Mouse (Mus musculus) heart, postnatal 14 days (tissue): ENCODE data around the gene Anp32e. TPM values are rescaled to one million over a fixed set of nuclear protein-coding genes. Genes with fewer than 3 reads are reported as not detected.
A peak's percentile ranks its signal among the peaks of the same experiment; 100 is the strongest.
"Not testable (repeated sequence)": the region's sequence is repeated elsewhere in the genome, so short reads cannot be mapped to it uniquely, and the experiment has no call there.

Experiments used
- DNase-seq, 2 experiments: peaks; one replicate each; pipeline ENCODE4 v3.0.0; 2021 to 2022
- intact Hi-C: fragments of 180-260 bp; cut with DNase I; formaldehyde crosslinking; loops from one replicate; pipeline ENCODE4 v1.15.1; 2025
- total RNA-seq, 2 experiments: library from RNA; stranded (reverse); gene quantifications; 2 replicates each; pipeline ENCODE4 v1.2.3; 2021

The Anp32e gene
- total RNA-seq, 2 experiments from 2014 or later, result 72.7 to 86.1 TPM

DNA sequence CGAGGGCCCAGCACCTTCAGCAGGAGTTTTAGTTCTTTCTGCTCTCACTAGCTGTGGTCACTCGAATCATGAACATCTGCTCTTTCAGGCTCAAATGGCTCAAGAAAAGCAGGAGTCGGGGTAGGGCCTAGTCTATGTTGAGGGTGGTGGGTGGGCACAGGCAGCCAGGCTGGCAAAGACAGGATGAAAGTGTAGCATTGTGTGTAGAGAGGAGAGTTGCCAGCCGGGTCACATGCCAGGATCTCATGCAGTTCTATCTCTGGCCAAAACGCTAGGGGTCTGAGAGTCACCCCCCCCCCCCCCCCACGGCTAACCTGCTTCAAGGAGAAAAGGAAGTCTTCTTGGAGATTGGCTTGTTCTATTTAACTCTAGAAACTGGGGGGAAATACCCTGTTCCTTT, 26.4 kb upstream of the Anp32e start:
- DNase-seq, result no peak
- intact Hi-C loops, result no loop called here

DNA sequence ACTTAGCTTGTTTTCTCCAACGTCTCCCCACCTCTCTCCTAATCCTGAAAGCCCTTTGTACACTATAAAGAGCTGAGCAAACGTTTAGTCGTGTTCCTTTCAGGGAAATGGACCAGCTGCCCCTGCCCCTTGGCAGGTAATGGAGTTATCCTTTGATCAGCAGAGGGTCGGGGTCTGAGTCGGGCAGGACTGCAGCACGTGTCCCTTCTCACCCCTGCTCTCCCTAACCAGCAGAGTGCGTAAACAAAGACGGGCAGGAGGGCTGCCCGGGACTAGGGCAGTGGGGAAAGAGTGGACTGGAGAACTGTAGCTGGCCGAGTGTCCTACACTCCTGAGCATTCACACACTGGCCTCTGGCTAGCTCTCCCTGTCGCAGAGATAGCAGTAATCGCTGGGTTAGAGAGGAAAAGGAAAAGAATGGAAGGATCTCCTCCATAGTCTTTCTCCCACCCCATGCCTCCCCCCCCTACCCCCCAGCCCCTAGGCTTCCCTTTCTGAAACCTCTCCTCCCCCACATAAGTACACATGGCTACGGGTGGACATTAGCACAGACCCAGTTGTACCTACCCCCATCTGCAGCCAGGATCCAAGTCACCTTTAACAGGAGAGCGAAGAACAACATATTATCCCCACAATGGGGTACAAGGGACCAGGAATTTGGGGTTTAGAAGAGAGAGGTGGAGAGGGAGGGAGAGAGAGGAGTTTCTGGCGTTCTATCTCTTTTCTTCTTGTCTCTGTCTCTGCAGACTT, 25.1 kb upstream of the Anp32e start:
- intact Hi-C loops, result no loop called here
- DNase-seq, result no peak

DNA sequence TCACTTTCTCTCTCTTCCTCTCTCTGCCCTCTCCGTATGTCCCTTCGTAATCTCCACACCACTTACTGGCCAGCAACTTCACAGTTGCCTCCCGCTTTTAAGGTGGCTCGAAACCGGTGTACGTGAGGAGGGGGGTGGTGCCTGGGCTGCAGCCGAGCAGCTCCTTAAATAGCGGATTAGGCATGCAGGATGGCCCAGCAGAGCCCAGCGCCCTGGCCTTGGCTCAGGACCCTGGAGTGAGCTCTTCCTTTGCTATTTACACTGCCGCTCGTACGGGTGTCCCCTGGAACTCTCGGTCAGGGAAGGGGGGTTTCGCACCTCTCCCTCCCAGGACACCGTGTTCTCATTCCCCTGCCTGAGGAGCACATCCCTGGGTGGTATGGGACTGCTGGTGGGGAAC, 24.5 kb upstream of the Anp32e start, which contains the start of gene Car14:
Car14 (minus strand) TSS at position 124 of the 400 bp plus-strand sequence.
- intact Hi-C loops, result no loop called here
- peak; percentile 54 to 61 for DNase-seq

DNA sequence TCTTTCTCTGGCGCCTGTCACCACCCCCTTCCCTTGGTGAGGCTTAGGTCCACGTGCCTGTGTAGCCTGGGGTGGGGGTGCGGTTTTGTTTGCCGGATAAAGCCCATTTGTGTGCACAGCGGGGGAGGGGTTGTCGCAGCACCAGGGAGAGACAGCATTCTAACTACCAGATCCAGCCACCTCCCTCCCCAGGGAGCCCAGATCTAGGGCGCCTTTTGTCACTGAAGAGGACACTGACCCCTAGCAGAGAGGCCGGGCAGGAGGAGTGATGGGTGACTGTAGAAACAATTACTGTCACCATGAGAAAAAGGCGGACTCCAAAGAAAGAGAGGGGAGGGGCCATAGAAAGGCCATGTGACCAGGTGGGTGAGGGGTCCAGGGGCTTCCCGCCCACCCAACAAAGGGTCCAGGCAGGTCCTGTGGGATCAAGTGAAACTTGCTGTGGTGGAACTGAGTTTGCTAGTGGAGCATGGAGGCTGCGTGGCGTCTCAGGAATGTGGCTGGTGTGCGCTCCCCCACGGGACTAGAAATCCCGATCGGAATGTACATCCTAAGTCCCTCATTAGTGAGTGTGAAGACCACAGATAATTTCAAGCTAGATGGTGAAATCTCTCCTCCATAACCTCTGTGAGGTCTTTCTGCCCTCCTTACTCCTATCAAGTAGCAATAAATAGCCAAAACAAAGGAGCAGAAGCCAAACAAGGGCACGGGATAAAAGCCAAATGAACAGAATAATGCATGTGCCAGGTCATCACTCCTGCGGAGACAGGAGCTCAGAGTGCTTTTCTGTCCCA, 23.7 kb upstream of the Anp32e start:
- intact Hi-C loops, result no loop called here

DNA sequence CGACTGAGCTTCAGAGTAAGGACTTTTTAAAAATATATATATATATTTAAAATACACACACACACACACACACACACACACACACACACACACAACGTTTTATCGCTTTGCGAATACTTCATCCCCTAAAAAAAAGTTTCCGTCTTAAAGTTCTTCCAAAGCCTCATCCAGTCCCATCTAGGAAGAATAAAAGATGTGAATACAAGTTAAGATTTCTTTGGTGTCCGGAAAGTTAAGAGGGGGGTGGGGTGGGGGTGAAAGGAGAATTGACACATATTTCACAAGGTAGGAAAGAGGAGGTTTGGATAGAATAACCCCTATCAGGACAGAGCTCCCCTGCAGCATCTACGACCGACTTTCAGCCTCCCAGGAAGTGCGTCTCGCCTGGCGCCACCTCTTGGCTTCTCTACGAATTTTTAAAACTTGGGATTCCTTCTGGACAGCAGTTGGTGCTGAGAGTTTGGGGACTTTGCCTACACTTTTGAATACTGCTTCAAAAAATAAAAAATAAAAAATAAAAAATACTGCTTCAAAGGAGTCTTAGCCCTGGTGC, 23.0 kb upstream of the Anp32e start:
- peak; percentile 63 to 69 for DNase-seq
- intact Hi-C loops, result loop anchor here (1.0 kb wide), 1 partner anchor 23 kb away; no protein-coding TSS in a partner anchor

More for the DNA sequence above, 23.7 kb upstream of the Anp32e start:
- DNase-seq, result peak; percentile 30 to 40

DNA sequence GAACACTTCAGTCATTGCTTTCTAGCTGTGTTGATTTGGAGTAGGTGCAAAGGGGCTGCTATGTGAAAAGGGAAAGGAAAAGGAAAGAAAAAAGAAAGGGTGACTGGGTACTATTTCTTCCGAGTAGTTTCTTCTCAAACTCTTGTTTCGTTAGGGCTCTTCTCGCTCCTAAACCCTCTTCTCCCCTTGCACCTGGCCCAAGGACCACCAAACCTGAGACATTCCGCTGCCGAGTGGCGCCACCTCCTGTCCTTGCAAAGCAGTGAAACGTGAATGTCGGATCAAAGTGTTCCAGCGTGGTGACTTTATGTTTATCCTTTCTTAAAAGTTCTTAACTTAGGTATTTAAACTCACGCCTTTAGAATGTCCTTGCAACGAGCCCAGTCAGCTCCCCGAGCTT, 22.2 kb upstream of the Anp32e start:
- intact Hi-C loops, result loop anchor here (1.0 kb wide), 2 partner anchors 24 to 47 kb away; no protein-coding TSS in a partner anchor
- peak; percentile 63 to 71 for DNase-seq

DNA sequence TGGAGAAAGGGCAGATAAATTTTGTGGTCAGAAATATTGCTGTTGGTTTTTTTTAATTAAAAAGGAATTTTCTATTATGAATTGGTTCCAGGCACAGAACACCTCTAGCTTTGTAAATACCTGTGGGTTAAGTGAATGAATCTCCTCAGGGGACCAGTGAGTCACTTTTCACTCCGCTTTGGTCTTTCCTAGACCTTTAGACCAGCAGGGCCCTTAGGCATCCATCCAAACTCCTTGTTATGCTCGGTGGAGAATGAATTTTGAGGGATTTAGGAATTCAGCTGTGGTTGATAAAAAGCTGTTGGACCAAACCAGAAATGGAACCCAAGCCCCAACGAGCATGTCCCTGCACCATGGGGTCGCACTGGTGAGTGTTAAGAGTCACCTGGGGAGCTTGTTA, 21.4 kb upstream of the Anp32e start:
- intact Hi-C loops, result loop anchor here (1.0 kb wide), 1 partner anchor 47 kb away; no protein-coding TSS in a partner anchor
- DNase-seq, result no peak

DNA sequence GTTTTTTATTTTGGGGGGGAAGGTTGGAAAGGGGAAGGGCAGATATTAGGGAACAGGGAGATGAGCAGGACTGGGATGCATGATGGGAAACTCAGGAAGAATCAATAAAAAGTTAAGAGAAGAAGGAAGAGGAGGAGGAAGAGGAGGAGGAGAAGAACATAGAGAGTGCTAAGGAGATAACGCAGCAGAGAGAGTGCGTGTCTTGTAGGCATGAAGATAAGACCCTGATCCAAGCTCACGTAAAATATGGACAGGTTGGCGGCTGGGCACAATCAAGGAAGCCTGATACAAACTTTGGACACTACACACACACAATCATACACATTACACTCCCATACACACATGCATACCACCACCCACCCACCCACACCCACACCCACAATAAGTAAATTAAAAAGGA, 14.3 kb upstream of the Anp32e start:
- DNase-seq, result no peak
- intact Hi-C loops, result no loop called here

DNA sequence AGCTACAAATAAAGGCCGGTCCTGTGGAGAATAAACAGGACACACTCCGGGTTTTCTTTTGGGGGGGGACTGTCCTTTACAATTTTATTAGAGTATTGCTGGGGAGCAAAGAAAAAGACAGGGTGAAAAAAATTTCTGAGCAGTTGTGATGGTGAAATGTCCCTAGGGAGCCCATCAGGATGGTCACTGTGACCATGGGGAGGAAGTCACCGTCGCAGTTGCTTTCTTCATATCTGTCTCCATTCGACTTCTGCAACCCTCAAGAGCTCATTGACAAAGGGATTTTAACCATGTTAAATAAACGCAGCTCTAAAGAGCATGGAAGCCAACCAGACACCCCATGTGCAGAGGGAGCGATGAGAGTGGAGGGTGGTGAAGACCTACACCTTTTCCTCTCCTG, 12.3 kb upstream of the Anp32e start:
- DNase-seq, result no peak
- intact Hi-C loops, result no loop called here

DNA sequence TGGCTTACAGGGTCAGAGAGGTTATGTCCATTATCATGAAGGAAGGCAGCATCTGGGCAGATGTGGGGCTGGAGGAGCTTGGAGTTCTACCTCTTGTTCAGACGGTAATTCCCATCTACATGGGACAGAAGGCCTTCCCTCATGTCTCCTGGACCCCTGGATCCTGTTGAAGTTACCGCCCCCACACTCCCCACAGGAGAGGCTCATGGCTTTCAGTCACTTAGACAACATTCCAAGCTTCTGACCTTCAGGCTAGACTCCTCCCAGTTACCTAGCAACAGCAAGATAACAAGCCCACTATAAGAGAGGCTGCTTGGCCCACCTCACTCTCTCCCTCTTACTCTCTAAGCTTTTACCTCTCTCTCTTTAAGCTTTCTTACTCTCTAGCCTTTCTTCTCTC, 8.5 kb upstream of the Anp32e start:
- intact Hi-C loops, DNase-seq: not testable (repeated sequence)

DNA sequence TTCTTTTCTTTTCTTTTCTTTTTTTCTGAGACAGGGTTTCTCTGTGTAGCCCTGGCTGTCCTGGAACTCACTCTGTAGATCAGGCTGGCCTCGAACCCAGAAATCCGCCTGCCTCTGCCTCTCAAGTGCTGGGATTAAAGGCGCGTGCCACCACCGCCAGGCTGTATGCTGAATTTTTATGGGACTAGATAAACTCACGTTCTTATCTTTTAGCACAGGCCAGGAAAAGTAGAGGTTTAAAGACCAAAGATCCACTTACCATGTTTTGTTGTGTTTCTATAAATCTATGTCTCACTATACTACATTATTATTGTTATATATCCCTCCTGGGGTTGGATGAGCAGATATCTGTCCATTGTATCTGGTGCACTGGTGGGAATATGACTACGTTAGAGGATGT, 5.6 kb upstream of the Anp32e start:
- intact Hi-C loops, DNase-seq: not testable (repeated sequence)

DNA sequence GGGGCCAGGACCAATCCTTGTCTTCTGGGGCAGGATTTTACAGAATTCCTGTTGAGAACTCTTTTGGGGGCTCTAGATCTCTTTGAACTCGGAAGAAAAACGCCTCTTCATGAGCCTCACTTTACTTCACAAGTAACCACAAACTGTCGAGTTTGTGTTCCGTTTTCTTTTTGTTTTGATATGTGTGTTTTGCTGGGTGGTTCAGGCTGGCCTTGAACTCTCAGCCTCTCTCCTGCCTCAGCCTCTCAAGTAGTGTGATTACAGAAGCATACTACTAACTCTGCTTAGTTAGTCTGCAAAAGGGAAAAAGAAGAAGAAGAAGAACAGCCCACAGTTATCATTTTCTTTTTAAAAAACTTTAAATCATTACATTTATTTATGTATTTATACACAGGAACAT, 4.9 kb upstream of the Anp32e start:
- intact Hi-C loops, result no loop called here
- no peak for DNase-seq

DNA sequence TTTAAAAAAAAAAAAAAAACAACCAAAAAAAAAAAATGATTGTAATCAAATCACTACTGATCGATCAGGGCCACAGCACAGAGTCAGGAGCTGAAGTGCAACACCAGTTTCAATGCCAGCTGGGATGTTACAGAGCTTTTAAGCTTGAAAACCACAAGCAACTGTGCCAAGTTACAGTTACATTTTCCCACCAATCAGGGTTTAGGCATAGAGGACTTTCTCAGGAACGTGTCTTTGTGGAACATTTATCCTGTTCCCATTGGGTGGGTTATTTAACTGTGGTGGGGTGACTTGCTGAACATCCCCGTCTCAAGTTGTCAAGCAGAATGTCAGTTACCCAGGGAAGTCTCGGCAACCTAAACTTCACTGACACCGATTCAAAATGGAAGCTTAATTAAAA, 4.0 kb upstream of the Anp32e start:
- intact Hi-C loops, result no loop called here
- no peak for DNase-seq

DNA sequence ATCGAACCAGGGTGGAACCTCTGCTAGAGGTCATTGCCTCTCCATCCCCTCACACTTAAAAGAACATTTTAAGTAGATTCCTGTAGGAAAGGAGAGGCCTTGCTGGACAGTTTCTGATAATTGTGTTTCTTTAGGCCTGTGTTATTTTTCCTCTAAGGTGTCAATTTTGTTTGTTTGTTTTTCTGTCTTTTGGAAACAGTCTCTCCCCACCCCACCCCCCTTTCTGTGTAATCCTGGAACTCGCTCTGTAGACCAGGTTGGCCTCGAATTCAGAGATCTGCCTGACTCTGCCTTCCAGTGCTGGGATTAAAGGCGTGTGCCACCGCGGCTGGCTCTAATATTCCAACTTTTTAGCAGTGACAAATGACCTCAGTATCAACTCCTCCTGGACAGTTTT, 787 bp upstream of the Anp32e start:
- DNase-seq, result no peak
- intact Hi-C loops, result no loop called here

DNA sequence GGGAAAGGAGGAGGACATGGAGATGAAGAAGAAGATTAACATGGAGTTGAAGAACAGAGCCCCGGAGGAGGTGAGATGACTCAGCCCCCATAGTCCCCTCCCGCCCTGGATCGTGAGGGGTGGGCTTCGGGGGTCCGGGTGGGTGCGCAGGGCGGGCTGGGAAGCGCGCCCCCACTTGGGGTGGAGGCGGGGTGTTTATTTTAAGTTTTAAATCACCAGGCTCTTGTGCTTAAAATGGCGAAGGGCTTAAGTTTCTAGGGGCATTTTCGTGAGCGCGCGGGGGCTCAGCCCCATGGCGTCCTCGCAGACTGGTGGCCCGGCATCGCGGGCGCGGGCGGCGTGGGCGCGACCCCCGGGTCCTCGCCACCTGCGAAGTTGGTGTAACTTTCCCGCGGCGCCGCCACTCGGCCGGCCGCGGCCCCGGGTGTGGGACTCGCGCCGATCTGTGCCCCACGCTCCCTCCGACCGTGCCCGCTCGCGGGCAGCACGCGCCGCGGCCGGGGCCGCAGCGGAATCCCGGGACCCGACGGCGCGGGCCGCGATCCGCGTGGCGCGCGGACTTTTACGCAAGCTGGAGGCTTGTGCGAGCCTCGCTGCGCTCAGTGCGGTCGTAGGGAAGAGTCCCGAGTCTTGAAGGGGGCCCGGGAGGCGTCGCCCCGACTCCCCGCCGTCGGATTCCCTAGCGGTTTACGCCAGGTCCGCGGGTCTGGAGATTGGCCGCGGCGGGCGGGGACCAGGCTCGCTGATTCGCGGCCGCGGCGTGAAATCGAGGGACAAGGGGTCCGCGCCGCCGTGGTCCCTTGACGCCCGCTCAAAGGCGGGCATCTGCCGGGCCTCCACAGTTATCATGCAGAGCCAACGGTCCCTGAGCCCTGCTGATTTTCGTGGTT, 780 bp downstream of the Anp32e start:
- intact Hi-C loops, result loop anchor here (2.0 kb wide), 1 partner anchor 17 kb away; no protein-coding TSS in a partner anchor
- peak; percentile 50 to 63 for DNase-seq

DNA sequence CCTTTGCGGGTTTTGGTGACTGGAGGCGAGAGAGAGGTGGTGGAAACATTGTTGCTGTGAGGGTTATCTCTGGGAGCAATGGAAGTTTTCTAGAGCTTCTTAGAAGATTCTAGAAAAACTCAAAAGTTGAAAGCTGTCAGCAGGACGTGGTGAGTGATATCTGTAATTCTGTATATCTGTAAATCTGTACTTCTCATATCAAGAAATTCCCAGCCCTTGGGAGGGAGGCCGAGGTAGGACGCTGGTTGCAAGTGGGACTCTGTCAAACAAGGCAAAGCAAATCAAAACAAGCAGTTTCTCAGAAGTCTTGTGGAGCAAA, 1.4 kb downstream of the Anp32e start:
- intact Hi-C loops, result loop anchor here (2.0 kb wide), 1 partner anchor 16 kb away; no protein-coding TSS in a partner anchor
- DNase-seq, result no peak

DNA sequence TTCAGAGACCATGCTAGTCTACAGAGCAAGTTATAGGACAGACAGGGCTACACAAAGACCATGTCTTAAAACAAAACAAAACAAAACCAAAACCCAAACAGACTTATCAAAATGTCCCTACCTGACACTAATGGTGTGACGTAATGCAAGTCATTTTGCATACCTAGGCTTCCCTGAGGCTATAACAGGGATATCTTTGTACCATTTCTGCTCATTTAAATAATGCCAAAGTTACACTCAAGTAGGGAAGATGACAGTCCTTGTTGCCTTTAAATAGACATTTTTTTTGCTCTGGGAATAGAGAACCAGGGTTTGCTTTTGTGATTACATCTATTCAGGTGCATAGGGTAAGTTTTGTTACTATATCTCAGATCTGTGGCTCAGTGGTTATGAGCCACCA, 2.4 kb downstream of the Anp32e start:
- no peak for DNase-seq
- intact Hi-C loops, result loop anchor here (2.0 kb wide), 1 partner anchor 15 kb away; no protein-coding TSS in a partner anchor

DNA sequence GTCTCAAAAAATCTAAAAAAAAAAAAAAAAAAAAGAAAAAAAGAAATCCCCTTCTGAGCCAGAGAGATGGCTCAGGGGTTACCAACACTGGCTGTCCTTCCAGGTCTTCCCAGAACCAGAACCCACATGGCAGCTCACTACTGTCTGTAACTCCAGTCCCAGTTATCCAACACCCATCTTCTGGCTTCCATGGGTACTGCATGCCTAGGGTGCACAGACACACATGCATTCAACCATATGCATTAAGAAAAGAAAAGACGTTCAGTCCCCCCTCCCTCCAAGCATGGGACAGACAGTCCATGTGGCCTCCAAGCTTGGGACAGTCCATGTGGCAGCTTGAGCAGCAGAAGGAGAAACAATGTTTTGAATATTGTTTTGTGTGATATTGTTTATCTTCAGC, 3.1 kb downstream of the Anp32e start:
- no peak for DNase-seq
- intact Hi-C loops, result no loop called here

DNA sequence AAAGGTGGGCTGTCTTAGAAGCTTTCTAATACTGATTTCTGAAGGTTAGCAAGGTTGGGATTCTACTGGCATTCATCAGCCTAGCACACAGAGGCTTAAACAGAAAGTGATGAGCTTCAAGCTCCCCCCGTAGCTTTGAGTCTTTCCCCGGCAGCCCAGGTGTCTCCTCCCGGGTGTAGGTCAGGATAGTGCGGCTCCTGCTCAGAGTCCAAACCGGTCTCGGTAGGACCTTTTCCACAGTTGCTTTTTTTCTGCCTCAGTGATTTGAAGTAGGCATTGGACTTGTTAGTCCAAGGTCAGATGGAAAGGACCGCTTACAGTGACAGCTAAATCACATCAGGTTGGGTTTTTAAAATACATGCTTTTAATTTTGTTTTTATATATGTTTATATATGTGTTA, 3.5 kb downstream of the Anp32e start:
- intact Hi-C loops, result no loop called here
- no peak for DNase-seq

DNA sequence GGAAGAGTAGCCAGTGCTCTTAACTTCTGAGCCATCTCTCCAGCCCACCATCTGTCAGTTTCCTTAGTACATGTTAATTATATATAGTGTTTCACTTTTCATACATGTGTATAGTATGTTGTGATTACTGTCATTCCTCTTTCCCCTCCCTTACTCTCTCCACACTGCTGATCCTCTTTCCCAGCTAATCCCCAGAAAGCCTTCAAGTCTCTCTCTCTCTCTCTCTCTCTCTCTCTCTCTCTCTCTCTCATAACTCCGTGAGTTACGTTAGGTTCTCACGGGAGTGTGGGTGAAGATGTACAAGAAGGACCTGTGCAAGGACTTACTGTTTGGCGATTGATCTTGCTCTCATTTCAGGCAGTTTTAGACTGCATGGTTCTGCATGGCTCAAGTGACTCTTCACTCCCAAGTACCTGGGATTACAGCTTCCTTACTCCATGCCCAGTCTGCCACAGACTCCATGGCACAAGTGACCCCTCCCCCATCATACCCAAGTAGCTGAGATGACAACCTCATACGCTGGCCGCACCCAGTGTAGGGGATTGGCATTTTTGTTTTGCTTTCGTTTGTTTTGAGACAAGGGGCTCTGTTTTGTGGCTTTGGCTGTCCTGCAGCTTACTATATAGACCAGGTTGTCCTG, 4.2 kb downstream of the Anp32e start:
- intact Hi-C loops, result no loop called here
- DNase-seq, result no peak
